ENCODE assay signal across 28 mouse cellular contexts in genomic region chr6:126280352-126280751, GRCm38 (mm10).
"Had no signal": no experiment of that assay in that cellular context is flagged by ENCODE, and none has a peak within 500 bp of the region (broad histone marks: within the 10 kb centered on the region; RNA-seq: fewer than 3 reads in every experiment).

No protein-coding gene starts in this region.

- H3K9me3 ChIP-seq: limb, embryonic 10.5 days; limb, embryonic 12.5 days; limb, embryonic 13.5 days; limb, embryonic 15.5 days; liver, embryonic 12.5 days; liver, embryonic 13.5 days; liver, embryonic 15.5 days; megakaryocyte, embryonic 14.5 days; midbrain, embryonic 10.5 days; midbrain, embryonic 12.5 days; midbrain, embryonic 13.5 days; midbrain, embryonic 15.5 days; neural tube, embryonic 12.5 days; neural tube, embryonic 13.5 days had no signal

- H3K4me2 ChIP-seq: limb, embryonic 12.5 days; limb, embryonic 13.5 days; limb, embryonic 15.5 days; liver, embryonic 11.5 days; liver, embryonic 12.5 days; liver, embryonic 13.5 days; liver, embryonic 15.5 days; midbrain, embryonic 11.5 days; midbrain, embryonic 12.5 days; midbrain, embryonic 13.5 days; midbrain, embryonic 15.5 days; neural tube, embryonic 12.5 days; neural tube, embryonic 13.5 days had no signal

- H3K27me3 ChIP-seq: limb, embryonic 12.5 days; limb, embryonic 13.5 days; limb, embryonic 15.5 days; liver, embryonic 12.5 days; liver, embryonic 13.5 days; liver, embryonic 15.5 days; megakaryocyte, embryonic 14.5 days; midbrain, embryonic 12.5 days; midbrain, embryonic 13.5 days; midbrain, embryonic 15.5 days; neural tube, embryonic 12.5 days; neural tube, embryonic 13.5 days had no signal

- H3K27ac ChIP-seq: left cerebral cortex, adult 2 months; limb, embryonic 10.5 days; limb, embryonic 12.5 days; limb, embryonic 13.5 days; limb, embryonic 15.5 days; liver, embryonic 12.5 days; liver, embryonic 13.5 days; liver, embryonic 14.5 days; liver, embryonic 15.5 days; macrophage; midbrain, embryonic 10.5 days; midbrain, embryonic 12.5 days; midbrain, embryonic 13.5 days; midbrain, embryonic 15.5 days; neural tube, embryonic 12.5 days; neural tube, embryonic 13.5 days had no signal

- ATAC-seq: liver, embryonic 12.5 days; liver, postnatal 0 days; midbrain, embryonic 13.5 days; midbrain, embryonic 15.5 days; midbrain, embryonic 16.5 days had no signal

- H3K4me1 ChIP-seq: limb, embryonic 10.5 days; limb, embryonic 12.5 days; limb, embryonic 13.5 days; limb, embryonic 15.5 days; liver, embryonic 12.5 days; liver, embryonic 13.5 days; liver, embryonic 15.5 days; megakaryocyte, embryonic 14.5 days; midbrain, embryonic 10.5 days; midbrain, embryonic 12.5 days; midbrain, embryonic 13.5 days; midbrain, embryonic 15.5 days; neural tube, embryonic 12.5 days; neural tube, embryonic 13.5 days had no signal

- DNase-seq: layer of hippocampus, postnatal 36 days; left cerebral cortex, postnatal 4 days; liver; liver, embryonic 13.5 days; liver, postnatal 0 days; lung, adult 18-20 months; lung, postnatal 14 days; midbrain, embryonic 14.5 days had no signal

- H3K9ac ChIP-seq: limb, embryonic 12.5 days; limb, embryonic 13.5 days; limb, embryonic 15.5 days; liver, embryonic 12.5 days; liver, embryonic 13.5 days; liver, embryonic 14.5 days; liver, embryonic 15.5 days; liver, postnatal 0 days; midbrain, embryonic 12.5 days; midbrain, embryonic 13.5 days; midbrain, embryonic 15.5 days; neural tube, embryonic 12.5 days; neural tube, embryonic 13.5 days had no signal

- H3K36me3 ChIP-seq: limb, embryonic 10.5 days; limb, embryonic 12.5 days; limb, embryonic 13.5 days; limb, embryonic 15.5 days; liver, embryonic 12.5 days; liver, embryonic 13.5 days; liver, embryonic 15.5 days; midbrain, embryonic 10.5 days; midbrain, embryonic 12.5 days; midbrain, embryonic 13.5 days; midbrain, embryonic 15.5 days; neural tube, embryonic 12.5 days; neural tube, embryonic 13.5 days had no signal

- H3K4me3 ChIP-seq: left cerebral cortex, adult 2 months; limb, embryonic 10.5 days; limb, embryonic 12.5 days; limb, embryonic 13.5 days; limb, embryonic 15.5 days; liver, embryonic 12.5 days; liver, embryonic 13.5 days; liver, embryonic 15.5 days; megakaryocyte, embryonic 14.5 days; midbrain, embryonic 10.5 days; midbrain, embryonic 12.5 days; midbrain, embryonic 13.5 days; midbrain, embryonic 15.5 days; myocyte; neural tube, embryonic 12.5 days; neural tube, embryonic 13.5 days had no signal
